Mouse (Mus musculus): ENCODE data around the gene Cpsf4.
"Not testable (repeated sequence)": the region's sequence is repeated elsewhere in the genome, so short reads cannot be mapped to it uniquely, and the experiment has no call there.

- TF ChIP-seq CTCF (IDR thresholded peaks at IDR 0.05; ENCODE audit: extremely low read depth, insufficient read length, insufficient replicate concordance, low read depth, low read length); POLR2A (IDR thresholded peaks at IDR 0.05; ENCODE audit: low read depth, low read length): not testable (repeated sequence)
Observed at GRCm38 (mm10) chr5:145129773-145130172, 37.2 kb upstream of the Cpsf4 start.
